Mouse (Mus musculus) small intestine, adult 2 months (tissue): ENCODE data around the gene Atp13a2.

ENCODE experiments used
- CTCF ChIP-seq: fragments of 200-500 bp; IDR thresholded peaks from 2 replicates; pipeline ENCODE4 v1.5.1; 2012; ENCODE audit warnings: low read depth, mild to moderate bottlenecking, control low read depth, inconsistent platforms, low read length, moderate library complexity, mixed read lengths; ENCODE audit not compliant: insufficient replicate concordance, insufficient read length; ENCODE audit errors: extremely low read depth
- POLR2A ChIP-seq: fragments of 200-500 bp; IDR thresholded peaks from 2 replicates; pipeline ENCODE4 v1.6.1; 2012; ENCODE audit warnings: low read depth, mild to moderate bottlenecking, control low read depth, inconsistent platforms, low read length, moderate library complexity

DNA sequence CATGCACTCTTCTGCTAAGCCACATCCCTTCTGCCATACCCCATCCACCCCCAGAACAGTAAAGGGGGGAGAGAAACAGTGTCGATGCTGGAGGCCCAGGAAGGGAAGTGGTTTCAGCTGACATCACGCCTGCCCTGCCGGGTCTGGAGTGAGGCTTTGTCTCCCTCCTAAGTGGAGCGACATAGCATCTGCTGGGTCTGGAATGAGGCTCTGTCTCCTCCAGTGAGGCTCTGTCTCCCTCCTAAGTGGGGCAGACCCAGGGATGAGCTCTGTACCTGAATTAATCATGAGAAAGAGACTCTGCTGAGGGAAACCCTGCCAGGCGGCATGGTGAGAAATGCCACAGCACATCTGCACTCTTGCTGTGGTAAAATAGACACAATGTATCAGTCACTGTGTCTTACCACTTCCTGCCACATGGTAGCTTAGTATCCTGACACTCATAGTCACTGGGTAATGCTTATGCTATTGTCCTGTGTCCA, 41.7 kb upstream of the Atp13a2 start:
- TF ChIP-seq CTCF = no peak
- no peak for TF ChIP-seq POLR2A
